Mouse (Mus musculus) ovary, postnatal 36 days (tissue): ENCODE data around the gene Slc35c2.
A peak's percentile ranks its signal among the peaks of the same experiment; 100 is the strongest.

Source experiments
- DNase-seq: peaks from one replicate; pipeline ENCODE4 v3.0.0; 2022; ENCODE audit warnings: low spot score, mixed read lengths

The Slc35c2 gene

DNA sequence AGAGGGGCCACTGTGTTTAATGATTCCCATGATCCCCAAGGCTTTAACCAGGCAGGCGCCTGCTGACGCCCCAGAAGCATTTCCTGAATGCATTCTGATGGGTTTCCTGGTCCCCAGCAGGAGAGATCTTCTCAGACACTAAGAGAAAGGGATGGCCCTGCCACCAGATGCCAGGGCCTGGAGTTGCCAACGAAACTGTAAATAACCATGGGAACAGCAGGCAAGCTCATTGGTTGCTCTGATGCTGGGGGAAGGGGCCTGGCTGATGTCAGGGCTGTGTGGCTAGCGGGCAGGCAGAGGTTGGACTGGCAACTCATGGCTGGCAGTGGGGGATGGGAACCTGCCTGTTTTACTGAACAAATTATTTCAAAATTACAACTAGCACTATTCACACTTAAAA, 14.1 kb downstream of the Slc35c2 start:
- DNase-seq = no peak

GRCm38 (mm10) chr2:165271326-165271725, 16.3 kb downstream of the Slc35c2 start:
- no peak for DNase-seq

DNA sequence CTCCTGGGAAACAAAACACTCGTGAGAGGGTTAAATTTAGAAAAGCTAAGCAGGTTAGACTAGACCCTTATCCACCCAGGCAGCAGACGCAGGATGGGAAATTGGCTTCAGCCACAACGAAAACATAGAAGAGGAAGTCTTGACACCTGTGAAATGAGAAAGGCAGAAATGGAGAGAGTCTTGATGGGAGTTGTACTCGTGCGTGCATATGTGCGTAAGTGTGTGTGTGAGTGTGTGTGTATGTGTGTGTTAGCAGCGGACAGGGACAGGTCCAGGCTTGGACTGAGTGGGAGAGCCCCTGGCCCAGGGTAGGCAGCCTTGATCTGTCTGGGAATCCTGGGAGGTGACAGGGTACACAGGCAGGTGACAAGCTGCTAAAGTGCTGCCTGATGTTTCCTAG, 16.8 kb downstream of the Slc35c2 start:
- no peak for DNase-seq

DNA sequence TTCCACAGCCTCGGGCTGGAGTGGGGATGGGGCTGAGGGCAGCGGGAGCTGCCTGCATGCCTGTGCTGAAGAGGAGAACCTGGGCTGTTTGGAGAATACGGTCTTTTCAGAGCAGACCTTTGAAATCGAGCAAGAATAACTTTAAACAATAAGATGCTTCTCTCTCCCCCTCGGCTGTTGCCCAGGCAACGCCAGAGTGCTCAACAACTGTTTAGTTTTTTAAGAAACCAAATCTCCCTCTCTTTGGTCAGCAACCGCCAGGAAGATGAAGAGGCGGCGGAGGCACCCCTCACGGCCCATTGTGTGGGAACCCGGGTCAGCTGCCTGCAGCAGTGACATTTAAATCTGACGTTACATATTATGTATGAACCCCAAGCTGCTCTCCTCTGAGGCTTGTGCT, 20.9 kb downstream of the Slc35c2 start:
- no peak for DNase-seq

DNA sequence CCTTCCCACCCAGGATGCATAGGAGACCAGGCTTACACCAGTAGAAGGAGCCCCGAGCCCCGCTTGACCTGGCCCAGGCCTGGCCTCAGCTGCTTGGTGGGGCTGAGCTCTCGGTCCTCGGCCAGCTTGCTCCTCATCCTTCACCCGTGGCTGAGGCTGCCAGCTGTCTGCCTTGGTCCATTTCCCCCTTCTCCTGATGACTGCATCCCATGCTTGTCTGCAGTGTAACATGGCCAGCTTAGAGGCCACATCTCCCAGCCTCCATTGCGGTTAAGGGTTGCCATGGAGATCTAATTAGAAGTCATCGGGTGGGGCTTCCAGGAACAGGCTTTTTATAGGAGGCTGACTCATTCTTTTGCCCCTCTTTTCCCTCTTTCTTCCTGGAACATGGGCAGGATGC, 23.8 kb downstream of the Slc35c2 start:
- no peak for DNase-seq

DNA sequence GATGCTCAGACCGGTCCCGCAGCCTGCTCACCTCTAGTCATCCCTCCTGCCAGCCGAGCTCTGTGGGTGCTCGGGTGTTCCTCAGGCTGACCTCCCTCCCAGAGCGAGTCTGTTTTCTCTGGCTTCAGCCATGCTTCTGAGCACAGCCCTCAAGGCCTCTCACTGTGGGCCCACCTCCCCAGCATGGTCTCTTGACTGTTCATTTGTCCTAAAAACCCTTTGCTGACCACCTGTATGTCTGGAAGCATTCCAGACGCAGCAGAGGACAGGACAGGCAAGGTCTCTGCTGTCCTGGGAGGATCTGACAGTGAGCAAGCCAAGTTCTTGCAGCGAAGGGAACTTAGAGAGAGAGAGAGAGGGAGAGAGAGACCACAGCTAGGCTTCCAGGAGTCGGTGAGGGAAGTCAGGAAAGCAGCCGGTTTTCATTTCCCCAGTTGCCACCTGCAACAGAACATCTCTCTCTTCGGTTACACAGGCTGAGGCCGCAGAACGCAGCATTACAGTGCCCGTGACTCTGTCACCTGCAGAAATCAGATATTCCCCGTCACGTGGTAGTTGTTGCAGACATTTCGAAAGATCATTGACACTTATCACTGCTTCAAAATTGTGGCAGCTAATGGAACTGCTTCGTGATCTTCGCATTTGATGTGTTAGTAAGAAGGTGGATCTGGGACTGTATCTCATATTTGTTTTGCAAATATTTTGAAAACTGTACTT, 25.2 kb downstream of the Slc35c2 start:
- DNase-seq = no peak

DNA sequence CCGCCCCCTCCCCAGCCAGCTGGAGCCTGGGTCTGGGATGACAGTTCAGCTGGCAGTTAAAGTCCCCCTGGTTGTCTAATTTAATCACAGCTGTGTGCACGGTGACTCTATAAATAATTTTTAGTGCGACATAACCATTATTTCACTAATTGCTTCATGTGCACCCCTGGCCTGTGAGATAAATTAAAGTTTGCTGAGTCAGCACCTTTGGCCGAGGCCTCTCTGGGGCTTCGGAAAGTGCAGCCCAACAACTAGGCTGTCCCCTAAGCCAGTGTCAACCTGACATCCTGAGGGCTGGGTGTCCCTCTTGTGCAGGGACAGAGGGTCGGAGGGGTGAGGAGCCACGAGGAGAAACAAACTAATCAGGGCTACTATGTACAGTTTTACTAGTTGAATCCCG, 27.8 kb downstream of the Slc35c2 start:
- DNase-seq = no peak

DNA sequence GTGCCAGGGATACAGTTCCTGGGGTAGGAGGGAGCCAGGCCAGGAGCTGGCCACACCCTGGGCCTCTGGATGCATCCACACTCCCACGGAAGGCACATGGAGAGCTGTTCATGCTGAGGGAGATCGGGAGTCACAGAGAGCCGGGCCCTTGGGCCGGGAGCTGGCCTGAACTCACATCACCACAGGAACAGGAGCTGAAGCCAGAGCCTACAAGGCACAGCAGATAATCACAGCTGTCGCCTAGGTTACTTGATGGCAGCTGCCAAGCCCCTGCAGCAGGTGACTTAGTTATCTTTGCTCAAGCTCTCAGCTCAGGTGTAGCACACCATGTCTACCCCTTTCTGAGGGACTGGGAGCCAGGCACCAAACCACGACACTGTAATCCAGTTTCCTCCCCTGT, 29.3 kb downstream of the Slc35c2 start:
- DNase-seq = no peak

- DNase-seq = no peak
Observed at GRCm38 (mm10) chr2:165257151-165257834, 30.4 kb downstream of the Slc35c2 start.

- no peak for DNase-seq
Observed at GRCm38 (mm10) chr2:165256213-165256612, 31.5 kb downstream of the Slc35c2 start.

- DNase-seq = no peak
Observed at GRCm38 (mm10) chr2:165253867-165254266, 33.8 kb downstream of the Slc35c2 start.

GRCm38 (mm10) chr2:165253269-165253668, 34.4 kb downstream of the Slc35c2 start:
- no peak for DNase-seq

DNA sequence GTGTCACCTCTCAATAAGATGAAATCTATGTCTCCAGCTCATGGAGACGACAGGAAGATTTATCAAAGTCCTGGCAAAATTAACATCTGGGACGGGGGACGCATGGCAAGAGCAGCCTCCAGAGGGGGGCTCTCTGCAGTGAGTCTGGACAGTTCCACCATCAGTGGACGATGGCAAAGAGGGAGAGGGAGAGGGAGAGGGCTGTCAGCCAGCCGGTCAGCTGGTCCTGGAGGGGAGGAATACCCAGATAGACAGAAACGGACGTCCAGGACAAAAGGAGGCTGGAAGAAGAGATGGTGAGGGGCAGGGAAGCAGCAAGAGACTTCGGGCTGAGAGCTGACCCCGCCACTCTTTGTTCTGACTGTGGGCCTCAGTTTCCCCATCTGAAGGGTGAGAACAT, 34.9 kb downstream of the Slc35c2 start:
- DNase-seq = no peak

DNA sequence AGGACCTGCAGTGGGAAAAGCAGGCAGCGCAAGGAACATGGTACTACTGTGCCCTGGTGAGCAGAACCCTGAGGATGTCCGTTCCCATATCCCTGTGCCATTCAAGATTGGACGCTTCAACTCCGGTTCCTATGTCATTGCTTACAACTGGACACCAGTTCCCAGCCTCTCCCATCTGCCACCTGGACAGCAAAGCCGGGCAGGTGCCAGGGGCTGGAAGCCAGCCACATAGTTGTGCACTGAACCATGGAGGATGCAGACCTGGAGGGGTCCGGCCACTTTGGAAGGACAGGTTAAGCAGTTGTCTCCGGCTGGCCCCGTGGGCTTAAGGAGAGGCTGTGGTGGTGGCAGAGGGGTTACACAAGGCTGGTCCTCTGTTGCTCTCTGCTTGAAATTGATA, 35.3 kb downstream of the Slc35c2 start:
- DNase-seq = no peak

GRCm38 (mm10) chr2:165250903-165251302, 36.8 kb downstream of the Slc35c2 start:
- no peak for DNase-seq

GRCm38 (mm10) chr2:165248967-165249366, 38.7 kb downstream of the Slc35c2 start:
- no peak for DNase-seq

- DNase-seq = no peak
Observed at GRCm38 (mm10) chr2:165246349-165246748, 41.3 kb downstream of the Slc35c2 start.

DNA sequence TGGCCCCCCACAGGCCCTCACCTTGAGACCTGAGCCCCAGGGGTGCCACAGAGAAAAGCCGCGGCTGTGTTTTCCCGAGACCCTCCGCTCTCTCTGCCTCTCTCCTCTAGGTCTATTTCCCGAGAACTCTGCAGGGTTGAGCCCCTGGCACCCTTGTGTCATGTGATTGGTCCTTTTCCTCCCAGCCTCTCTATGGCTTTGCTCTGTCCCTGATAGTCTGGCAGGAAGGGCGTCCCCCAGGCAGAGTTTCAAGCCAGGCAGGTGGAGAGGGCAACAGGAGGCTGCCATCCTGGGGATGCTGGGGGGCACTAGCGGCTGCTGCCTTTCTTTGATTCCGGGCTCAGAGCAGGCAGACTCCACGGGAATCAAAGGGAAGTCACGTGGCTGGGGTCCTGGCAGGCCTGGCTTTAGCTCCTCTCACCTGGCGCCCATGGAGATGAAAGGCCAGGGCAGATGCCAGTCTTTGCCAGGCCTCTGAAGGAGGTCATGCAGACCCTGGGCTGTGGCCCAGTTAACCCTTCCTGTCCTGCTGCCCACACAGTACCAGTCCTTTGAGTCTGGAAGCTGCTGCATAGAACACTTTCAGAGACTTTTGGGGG, 44.4 kb downstream of the Slc35c2 start:
- DNase-seq = peak; percentile 18

DNA sequence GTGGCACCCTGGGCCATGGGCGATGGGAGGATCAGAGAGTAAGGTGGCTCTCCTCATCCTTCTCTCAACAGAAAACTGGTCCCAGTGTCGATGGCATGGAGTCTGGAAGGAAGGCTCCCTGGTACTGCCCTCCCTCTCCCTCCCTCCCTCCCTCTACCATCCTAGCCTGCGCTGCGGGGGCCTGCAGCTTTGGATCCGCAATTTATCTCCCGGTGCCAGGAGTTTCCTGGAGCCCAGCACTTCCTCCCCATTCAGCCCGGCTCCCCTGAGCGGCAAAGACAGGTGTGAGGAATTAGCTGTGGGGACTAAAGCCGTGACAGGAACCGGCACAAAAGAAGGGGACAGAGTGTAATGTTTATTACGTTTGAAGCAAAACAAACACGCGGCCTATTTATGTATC, 45.1 kb downstream of the Slc35c2 start:
- no peak for DNase-seq

DNA sequence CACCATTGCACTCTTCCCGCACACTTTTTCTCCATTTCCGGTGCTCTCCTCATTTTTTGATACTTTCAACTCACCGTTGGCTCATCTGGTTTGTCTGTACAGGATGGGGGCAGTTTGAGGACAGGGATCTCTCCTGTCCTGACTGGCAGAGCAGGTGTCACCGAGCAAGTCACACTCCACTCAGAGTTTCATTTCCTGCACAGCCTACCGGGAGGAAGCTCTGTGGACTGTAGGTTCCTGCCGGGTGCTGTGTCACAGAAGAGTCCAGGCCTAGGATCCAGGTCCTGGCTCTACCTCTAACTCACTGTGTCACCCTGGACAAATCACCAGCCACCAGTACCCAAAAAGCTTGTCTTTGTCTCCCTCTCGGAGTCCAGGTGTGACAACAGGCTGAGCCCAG, 45.9 kb downstream of the Slc35c2 start:
- no peak for DNase-seq

GRCm38 (mm10) chr2:165240371-165240770, 47.3 kb downstream of the Slc35c2 start:
- no peak for DNase-seq

DNA sequence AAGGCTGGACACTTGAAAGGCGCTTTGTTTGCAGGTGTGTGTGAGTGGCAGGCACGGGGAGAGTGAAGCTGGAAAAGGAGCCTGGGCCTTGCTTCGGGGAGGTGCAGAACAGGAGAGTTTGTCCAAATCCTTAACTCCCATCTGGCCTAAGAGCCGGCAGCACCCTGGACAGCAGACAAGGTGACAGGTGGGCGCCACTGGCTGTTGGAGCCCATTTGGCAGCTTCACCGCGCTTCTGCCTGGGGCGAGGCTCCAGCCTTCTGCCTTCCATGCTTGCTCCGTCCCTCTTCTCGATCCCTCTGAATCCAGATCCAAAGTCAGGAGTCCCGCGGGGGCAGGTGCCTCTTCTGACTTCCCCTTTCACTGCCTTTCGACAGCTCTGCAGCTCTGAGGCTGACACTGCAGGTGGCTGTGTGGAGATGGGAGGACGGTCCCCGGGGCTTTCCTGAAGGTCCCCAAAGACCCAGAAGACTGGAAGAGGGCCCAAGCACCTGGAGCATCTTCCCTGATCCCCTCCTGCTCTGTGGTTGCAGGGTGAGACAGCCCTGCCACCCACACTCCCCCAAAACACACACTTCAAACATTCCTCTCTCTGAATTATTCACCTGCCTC, 48.0 kb downstream of the Slc35c2 start:
- no peak for DNase-seq
